In the genomic region with DNA sequence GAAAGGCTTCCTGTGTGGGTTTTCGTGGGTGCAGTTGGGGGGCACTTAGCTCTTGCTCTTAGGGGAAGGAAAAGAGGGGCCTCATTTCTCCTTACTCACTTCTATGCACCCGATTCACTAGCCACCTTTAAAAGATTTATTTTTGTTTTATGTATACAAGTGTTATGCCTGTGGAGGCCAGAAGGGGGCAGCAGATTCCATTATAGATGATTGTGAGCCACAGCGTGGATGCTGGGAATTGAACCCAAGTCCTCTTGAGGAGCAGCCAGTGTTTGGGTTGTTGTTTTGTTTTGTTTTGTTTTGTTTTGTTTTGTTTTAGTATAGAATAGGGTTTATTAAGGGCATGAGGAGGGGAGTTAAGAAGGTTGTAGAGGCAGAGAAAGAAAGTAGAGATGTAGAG, we compare ENCODE assay signal across 1 mouse cellular context.
TF ChIP-seq lines count a peak whose summit lies in the region.

No protein-coding gene starts in this region.

TF ChIP-seq in MEL, 35 proteins besides CTCF, POLR2A, EP300 and RAD21:
- TF ChIP-seq MYB (IDR thresholded peaks at IDR 0.05; ENCODE audit: low read depth, low read length) (no peak), UBTF (IDR thresholded peaks at IDR 0.05; ENCODE audit: borderline replicate concordance, insufficient read depth, low read depth, low read length) (no peak), USF2 (IDR thresholded peaks at IDR 0.05; ENCODE audit: borderline replicate concordance in 1 of 2, insufficient read depth in 1 of 2, low read depth in 1 of 2, low read length in 2 of 2) (no peak), RCOR1 (IDR thresholded peaks at IDR 0.05; ENCODE audit: low read depth, low read length) (no peak), ZNF384 (IDR thresholded peaks at IDR 0.05; ENCODE audit: low read depth, low read length) (no peak), MAZ (IDR thresholded peaks at IDR 0.05; ENCODE audit: low read depth, low read length) (no peak), USF1 (IDR thresholded peaks at IDR 0.05; ENCODE audit: low read depth, low read length) (no peak), BHLHE40 (IDR thresholded peaks at IDR 0.05; ENCODE audit: borderline replicate concordance, low read depth, low read length) (no peak), NRF1 (IDR thresholded peaks at IDR 0.05; ENCODE audit: insufficient read depth, low read depth, low read length, poor library complexity, severe bottlenecking) (no peak), CHD2 (IDR thresholded peaks at IDR 0.05; ENCODE audit: low read length) (no peak), ZMIZ1 (IDR thresholded peaks at IDR 0.05; ENCODE audit: low read depth, low read length) (no peak), MYC (IDR thresholded peaks at IDR 0.05; ENCODE audit: low read depth, low read length) (no peak), TAL1 (IDR thresholded peaks at IDR 0.05; ENCODE audit: low read length) (no peak)
TF ChIP-seq in MEL: peak in this region for 0.
